Mouse (Mus musculus) limb, embryonic 14.5 days (tissue): ENCODE data around the gene Gm20388. TPM values are rescaled to one million over a fixed set of nuclear protein-coding genes. Genes with fewer than 3 reads are reported as not detected.

ENCODE experiments used
- ATAC-seq: fragments of 200-750 bp; cut with Nextera tagmentation; 2 replicates; pipeline ENCODE4 v1.8.0; 2017; ENCODE audit warnings: low read depth, moderate number of reproducible peaks, moderate TSS enrichment; ENCODE audit not compliant: low FRiP score
- DNase-seq: peaks from one replicate; pipeline ENCODE4 v3.0.0-alpha.2; 2015; ENCODE audit warnings: low spot score
- H3K27ac ChIP-seq: fragments of 300-500 bp; sonication (generic); replicated peaks from 2 replicates; pipeline ENCODE4 v1.5.1; 2014; ENCODE audit warnings: low read depth, mild to moderate bottlenecking, low read length, moderate library complexity, mixed read lengths
- H3K27me3 ChIP-seq: fragments of 300-500 bp; sonication (generic); 2 replicates; pipeline ENCODE4 v1.6.1; 2014; ENCODE audit warnings: low read length, mixed read lengths; ENCODE audit not compliant: control insufficient read depth, insufficient read depth
- H3K36me3 ChIP-seq: fragments of 300-500 bp; sonication (generic); 2 replicates; pipeline ENCODE4 v1.6.1; 2014; ENCODE audit warnings: mild to moderate bottlenecking, low read length, moderate library complexity, mixed read lengths; ENCODE audit not compliant: control insufficient read depth, insufficient read depth
- H3K4me1 ChIP-seq: fragments of 300-500 bp; sonication (generic); 2 replicates; pipeline ENCODE4 v1.6.1; 2014; ENCODE audit warnings: antibody characterized with exemption, low read length, mixed read lengths; ENCODE audit not compliant: control insufficient read depth, insufficient read depth
- H3K4me2 ChIP-seq: fragments of 300-500 bp; sonication (generic); replicated peaks from 2 replicates; pipeline ENCODE4 v1.6.1; 2014; ENCODE audit warnings: low read depth, mild to moderate bottlenecking, low read length, moderate library complexity; ENCODE audit not compliant: severe bottlenecking
- H3K4me3 ChIP-seq: fragments of 300-500 bp; sonication (generic); replicated peaks from 2 replicates; pipeline ENCODE4 v1.5.1; 2014; ENCODE audit warnings: low read length
- H3K9ac ChIP-seq: fragments of 300-500 bp; sonication (generic); 2 replicates; pipeline ENCODE4 v1.6.1; 2014; ENCODE audit warnings: mild to moderate bottlenecking, low read depth, low read length, moderate library complexity; ENCODE audit not compliant: severe bottlenecking
- H3K9me3 ChIP-seq: fragments of 300-500 bp; sonication (generic); 2 replicates; pipeline ENCODE4 v1.6.1; 2016; ENCODE audit warnings: low read length; ENCODE audit not compliant: control insufficient read depth
- POLR2A ChIP-seq: fragments of 200-500 bp; IDR thresholded peaks from 2 replicates; pipeline ENCODE4 v1.8.0; 2012; ENCODE audit warnings: inconsistent platforms, mild to moderate bottlenecking, moderate library complexity, borderline replicate concordance; ENCODE audit not compliant: insufficient read depth, insufficient read length; ENCODE audit errors: extremely low read depth
- WGBS: fragments of 180-500 bp; shearing (Covaris S2); extraction: QIAGEN DNeasy Blood & Tissue Kit; methylation state at CpG from one replicate; pipeline ENCODE4 v1.1.7; 2014; 5-methylcytosine and 5-hydroxymethylcytosine counted together
- polyA plus RNA-seq, 2 experiments: library from polyadenylated mRNA; depleted of rRNA in 1 of 2; stranded (reverse) in 1 of 2; unstranded in 1 of 2; fragments of >200 nt; fragmentation: Nextera tagmentation in 1 of 2; extraction: Ambion mirVana in 1 of 2; gene quantifications; 2 replicates each; pipeline versions ENCODE4 v1.2.1 to v1.2.3; 2012 to 2014

The Gm20388 gene
- polyA plus RNA-seq, 2 experiments, result 1.9 to 49.9 TPM

GRCm38 (mm10) chr8:121832061-121832460 is 1921.4 kb downstream of the Gm20388 start:
- Histone ChIP-seq H3K27ac (no peak overlapping the region), H3K9me3 (no peaks in the 10 kb centered on the region), H3K4me1 (peaks cover 12% of the 10 kb centered on the region), H3K4me3 (no peak overlapping the region), H3K27me3 (no peaks in the 10 kb centered on the region), H3K4me2 (no peak overlapping the region), H3K9ac (no peak overlapping the region), H3K36me3 (no peaks in the 10 kb centered on the region)
- DNase-seq (no peak), ATAC-seq (no peak)
- TF ChIP-seq POLR2A, result no peak
- 79% methylated on average over 2 of the region's 2 CpGs for WGBS

- Histone ChIP-seq H3K4me2 (no peak overlapping the region), H3K4me3 (no peak overlapping the region), H3K4me1 (peaks cover 12% of the 10 kb centered on the region), H3K27me3 (no peaks in the 10 kb centered on the region), H3K27ac (no peak overlapping the region), H3K9me3 (no peaks in the 10 kb centered on the region), H3K36me3 (no peaks in the 10 kb centered on the region), H3K9ac (no peak overlapping the region)
- no peak for ATAC-seq
- DNase-seq, result peak; percentile 50
- no peak for TF ChIP-seq POLR2A
- WGBS, result 16% methylated on average over 6 of the region's 6 CpGs
These were observed 1921.9 kb downstream of the Gm20388 start for GRCm38 (mm10) chr8:121832503-121832902.

- H3K36me3 ChIP-seq, result no peaks in the 10 kb centered on the region
- TF ChIP-seq POLR2A, result no peak
- no peak for ATAC-seq
- no peak overlapping the region for H3K27ac ChIP-seq
- no peak for DNase-seq
- no peak overlapping the region for H3K4me2 ChIP-seq
- H3K4me3 ChIP-seq, result no peak overlapping the region
- no peaks in the 10 kb centered on the region for H3K4me1 ChIP-seq
- H3K9me3 ChIP-seq, result no peaks in the 10 kb centered on the region
- no peak overlapping the region for H3K9ac ChIP-seq
- H3K27me3 ChIP-seq, result no peaks in the 10 kb centered on the region
- WGBS, result 58% methylated on average over 8 of the region's 8 CpGs
These were observed 1930.6 kb downstream of the Gm20388 start for GRCm38 (mm10) chr8:121841242-121841641.

- Histone ChIP-seq H3K9me3 (no peaks in the 10 kb centered on the region), H3K36me3 (no peaks in the 10 kb centered on the region), H3K27me3 (no peaks in the 10 kb centered on the region), H3K4me2 (no peak overlapping the region), H3K27ac (no peak overlapping the region), H3K4me3 (no peak overlapping the region), H3K9ac (no peak overlapping the region), H3K4me1 (no peaks in the 10 kb centered on the region)
- WGBS, result 83% methylated on average over 8 of the region's 8 CpGs
- ATAC-seq, result no peak
- no peak for DNase-seq
- TF ChIP-seq POLR2A, result no peak
These were observed 1931.7 kb downstream of the Gm20388 start for GRCm38 (mm10) chr8:121842064-121842955.

- Histone ChIP-seq H3K36me3 (no peaks in the 10 kb centered on the region), H3K4me3 (no peak overlapping the region), H3K4me2 (no peak overlapping the region), H3K27ac (no peak overlapping the region), H3K9me3 (no peaks in the 10 kb centered on the region), H3K27me3 (no peaks in the 10 kb centered on the region), H3K9ac (no peak overlapping the region), H3K4me1 (no peaks in the 10 kb centered on the region)
- 84% methylated on average over 3 of the region's 3 CpGs for WGBS
- DNase-seq, result no peak
- no peak for TF ChIP-seq POLR2A
- ATAC-seq, result no peak
These were observed 1932.6 kb downstream of the Gm20388 start for GRCm38 (mm10) chr8:121843184-121843733.
